In the genomic region with DNA sequence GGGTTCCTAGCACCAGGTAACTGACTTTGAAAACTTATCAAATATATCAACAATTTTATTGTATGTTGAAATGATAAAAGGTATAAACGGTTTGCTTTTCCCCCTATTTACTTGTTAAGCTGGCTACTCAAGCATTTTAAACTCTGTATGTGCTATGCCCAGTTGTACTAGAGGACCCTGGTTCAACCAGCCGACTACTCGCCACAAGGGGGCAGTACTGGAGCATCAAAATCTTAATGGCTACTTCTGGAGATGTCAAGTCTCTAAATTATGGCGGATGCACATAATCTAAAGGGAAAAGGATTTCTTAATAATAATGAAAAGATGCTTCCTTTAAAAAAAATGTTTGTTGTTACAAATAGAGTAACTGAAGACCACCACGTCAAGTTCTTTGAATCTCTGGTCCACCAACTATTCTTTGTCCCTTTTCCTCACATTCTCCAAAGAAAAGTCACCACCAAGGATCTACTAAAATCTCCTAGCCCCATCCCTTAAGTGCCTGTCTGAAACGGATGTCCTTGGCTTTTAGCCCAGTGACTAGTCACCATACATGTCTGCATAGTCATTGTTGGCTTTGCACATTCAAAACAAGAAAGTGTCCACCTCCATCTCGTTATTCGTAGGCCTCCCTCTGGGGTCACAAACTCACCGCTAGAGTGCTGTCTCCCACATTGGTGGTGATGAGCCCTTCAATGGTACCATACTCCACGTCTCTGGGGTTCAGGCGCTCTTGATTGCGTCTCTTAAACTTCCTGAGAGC, we compare ENCODE assay signal across 9 mouse cellular contexts. TPM values are rescaled to one million over a fixed set of nuclear protein-coding genes. Genes with fewer than 3 reads are reported as not detected.
DNase-seq lines count a peak whose midpoint lies in the region; ATAC-seq and TF ChIP-seq lines count a peak whose summit lies in the region.
"Had no signal": no experiment of that assay in that cellular context is flagged by ENCODE, and none has a peak within 500 bp of the region (broad histone marks: within the 10 kb centered on the region; RNA-seq: fewer than 3 reads in every experiment).

No protein-coding gene starts in this region.

- WGBS in embryonic facial prominence, embryonic 10.5 days: 69% methylated on average over 12 of the region's 12 CpGs
- 56% methylated on average over 12 of the region's 12 CpGs for whole genome bisulfite sequencing in kidney, postnatal 0 days
- 61% methylated on average over 12 of the region's 12 CpGs for WGBS in liver, embryonic 11.5 days

- H3K36me3 ChIP-seq in embryonic facial prominence, embryonic 10.5 days (replicated peaks): peaks cover 33% of the 10 kb centered on the region
- H3K36me3 ChIP-seq in kidney, postnatal 0 days (ENCODE audit: insufficient read depth, low read length): 0 out of 2 replicates have a peak, but pooled peaks cover 11% of the 10 kb centered on the region
- H3K36me3 ChIP-seq in liver, embryonic 11.5 days (ENCODE audit: control insufficient read depth, insufficient read depth, low read length): peaks cover 4% of the 10 kb centered on the region; the same call in 1 of the 2 replicates

- peak; percentile 87 to 89 for DNase-seq in adrenal gland, postnatal 36 days
- peak; percentile 80 for DNase-seq in embryonic facial prominence, embryonic 10.5 days (ENCODE audit: low spot score)
- DNase-seq in heart, adult 9 months (ENCODE audit: low spot score in 2 of 2): peak; percentile 59 to 82
- DNase-seq in kidney, postnatal 0 days (ENCODE audit: low spot score): peak; percentile 89
- peak; percentile 53 for DNase-seq in liver, embryonic 11.5 days (ENCODE audit: low spot score)
- peak; percentile 67 for DNase-seq in ovary, postnatal 10 days (ENCODE audit: low spot score)
- DNase-seq in thymus, postnatal 4 days: peak; percentile 77

- peak; percentile 88 for TF ChIP-seq CTCF in kidney, postnatal 0 days (IDR thresholded peaks at IDR 0.05; ENCODE audit: low read depth)

- H3K27ac ChIP-seq in embryonic facial prominence, embryonic 10.5 days (replicated peaks): no peak overlapping the region
- no peak overlapping the region for H3K27ac ChIP-seq in kidney, postnatal 0 days
- no peak overlapping the region for H3K27ac ChIP-seq in liver, embryonic 11.5 days (ENCODE audit: low read depth, low read length)

- no peak overlapping the region for H3K4me2 ChIP-seq in kidney, postnatal 0 days (ENCODE audit: low read length)
- H3K4me2 ChIP-seq in liver, embryonic 11.5 days: no peak overlapping the region

- no peak overlapping the region for H3K9ac ChIP-seq in kidney, postnatal 0 days (ENCODE audit: low read depth, low read length)
- no peak overlapping the region for H3K9ac ChIP-seq in liver, embryonic 11.5 days (ENCODE audit: low read depth, low read length)

- ATAC-seq in CD4-positive, CD25-positive, alpha-beta regulatory T cell, adult 4 months: peak; percentile 41
- ATAC-seq in kidney, postnatal 0 days (replicated peaks; ENCODE audit: low FRiP score, low read depth): 0 out of 2 replicates have a peak, but pooled peaks have one; percentile 65
- no peak for ATAC-seq in liver, embryonic 11.5 days (replicated peaks; ENCODE audit: low FRiP score)

- no peaks in the 10 kb centered on the region for H3K9me3 ChIP-seq in embryonic facial prominence, embryonic 10.5 days
- no peaks in the 10 kb centered on the region for H3K9me3 ChIP-seq in kidney, postnatal 0 days (replicated peaks; ENCODE audit: low read length)
- H3K9me3 ChIP-seq in liver, embryonic 11.5 days (ENCODE audit: control insufficient read depth, low read length): no peaks in the 10 kb centered on the region

- no peaks in the 10 kb centered on the region for H3K27me3 ChIP-seq in embryonic facial prominence, embryonic 10.5 days (replicated peaks; ENCODE audit: low read depth, poor library complexity, severe bottlenecking)
- H3K27me3 ChIP-seq in kidney, postnatal 0 days (ENCODE audit: insufficient read depth, low read length): no peaks in the 10 kb centered on the region
- no peaks in the 10 kb centered on the region for H3K27me3 ChIP-seq in liver, embryonic 11.5 days (replicated peaks; ENCODE audit: control insufficient read depth, insufficient read depth, low read length)

- H3K4me1 ChIP-seq in embryonic facial prominence, embryonic 10.5 days: no peaks in the 10 kb centered on the region
- no peaks in the 10 kb centered on the region for H3K4me1 ChIP-seq in kidney, postnatal 0 days (replicated peaks; ENCODE audit: insufficient read depth, low read length)
- no peaks in the 10 kb centered on the region for H3K4me1 ChIP-seq in liver, embryonic 11.5 days (replicated peaks; ENCODE audit: control insufficient read depth, insufficient read depth, low read length)

- H3K4me3 ChIP-seq in embryonic facial prominence, embryonic 10.5 days: no peak overlapping the region
- H3K4me3 ChIP-seq in kidney, postnatal 0 days (replicated peaks; ENCODE audit: low read depth, low read length): no peak overlapping the region
- no peak overlapping the region for H3K4me3 ChIP-seq in liver, embryonic 11.5 days (ENCODE audit: low read depth, low read length)

RNA-seq across cellular contexts. Expression of a gene that starts 7.2 kb away (rescaled TPM):
- not detected for polyA plus RNA-seq in CD4-positive, CD25-positive, alpha-beta regulatory T cell, adult 4 months (2017; shearing (Covaris generic))
- total RNA-seq in adrenal gland, postnatal 36 days (2021): not detected
- 0.16 TPM in 1 of 2 replicates, not detected in the other for polyA plus RNA-seq in embryonic facial prominence, embryonic 10.5 days (2016; fragmentation: Nextera tagmentation; extraction: Ambion mirVana)
- polyA plus RNA-seq in kidney, postnatal 0 days (2015; fragmentation: Nextera tagmentation; extraction: Ambion mirVana): not detected in 2 replicates
- not detected in 2 replicates for polyA plus RNA-seq in liver, embryonic 11.5 days (2014; fragmentation: Nextera tagmentation; extraction: Ambion mirVana)
- polyA plus RNA-seq: stomach, embryonic 16.5 days had no signal
